Mouse (Mus musculus): Measurements from ENCODE around the gene Gm28372. TPM values are rescaled to one million over a fixed set of nuclear protein-coding genes. Genes with fewer than 3 reads are reported as not detected.

Gm28372 gene
- polyA plus RNA-seq, 1 experiment from 2014 or later, result not detected

GRCm38 (mm10) chr2:130398091-130398490 lies 6.9 kb upstream of the Gm28372 start:
- no peaks in the 10 kb centered on the region; the same call in 1 of the 2 replicates for H3K36me3 ChIP-seq (ENCODE audit: control insufficient read depth, insufficient read depth, low read length)
- H3K4me3 ChIP-seq (ENCODE audit: low read depth, low read length), result peak overlapping the region; percentile 53
- H3K4me1 ChIP-seq (ENCODE audit: control insufficient read depth, insufficient read depth, low read length), result peaks cover 15% of the 10 kb centered on the region; the same call in 1 of the 2 replicates
- WGBS, result 18% methylated on average over 11 of the region's 14 CpGs
- H3K9me3 ChIP-seq (ENCODE audit: control insufficient read depth, low read depth, low read length), result no peaks in the 10 kb centered on the region
- H3K9ac ChIP-seq (replicated peaks; ENCODE audit: low read depth, low read length), result no peak overlapping the region
- no peak for ATAC-seq (ENCODE audit: insufficient number of reproducible peaks, insufficient read depth, low FRiP score, low read depth)
- no peak overlapping the region for H3K27ac ChIP-seq (ENCODE audit: low read length)
- no peaks in the 10 kb centered on the region for H3K27me3 ChIP-seq (ENCODE audit: control insufficient read depth, insufficient read depth, low read length)
- peak overlapping the region; percentile 63 for H3K4me2 ChIP-seq (replicated peaks; ENCODE audit: low read depth, low read length)

GRCm38 (mm10) chr2:130400046-130400445 lies 5.0 kb upstream of the Gm28372 start:
- H3K4me3 ChIP-seq (ENCODE audit: low read depth, low read length), result no peak overlapping the region
- no peak overlapping the region for H3K9ac ChIP-seq (replicated peaks; ENCODE audit: low read depth, low read length)
- H3K4me2 ChIP-seq (replicated peaks; ENCODE audit: low read depth, low read length), result no peak overlapping the region
- no peaks in the 10 kb centered on the region for H3K27me3 ChIP-seq (ENCODE audit: control insufficient read depth, insufficient read depth, low read length)
- H3K27ac ChIP-seq (ENCODE audit: low read length), result no peak overlapping the region
- ATAC-seq (ENCODE audit: insufficient number of reproducible peaks, insufficient read depth, low FRiP score, low read depth), result no peak
- WGBS, result 86% methylated on average over 1 of the region's 1 CpGs
- H3K36me3 ChIP-seq (ENCODE audit: control insufficient read depth, insufficient read depth, low read length), result no peaks in the 10 kb centered on the region; the same call in 1 of the 2 replicates
- H3K4me1 ChIP-seq (ENCODE audit: control insufficient read depth, insufficient read depth, low read length), result peaks cover 15% of the 10 kb centered on the region; the same call in 1 of the 2 replicates
- no peaks in the 10 kb centered on the region for H3K9me3 ChIP-seq (ENCODE audit: control insufficient read depth, low read depth, low read length)

DNA sequence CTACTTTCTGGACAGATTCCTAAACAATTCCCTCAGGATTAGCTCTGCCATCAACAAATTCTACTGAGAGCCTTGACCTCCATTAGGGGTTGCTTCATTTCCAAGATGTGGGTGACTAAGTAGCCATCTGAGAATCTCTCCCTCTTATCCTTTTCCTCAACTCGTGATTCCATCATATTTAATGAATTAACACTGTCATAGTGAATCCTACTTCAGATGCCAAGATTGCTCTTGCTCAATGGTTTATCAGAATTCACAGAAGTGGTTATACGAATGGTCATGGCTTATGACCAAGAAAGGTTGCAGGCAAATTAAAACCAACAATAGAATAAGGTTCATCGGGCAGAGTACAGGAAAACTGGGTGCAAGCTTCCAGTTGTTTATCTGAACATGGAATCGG lies 3.1 kb upstream of the Gm28372 start:
- H3K27me3 ChIP-seq (ENCODE audit: control insufficient read depth, insufficient read depth, low read length), result no peaks in the 10 kb centered on the region
- no peak overlapping the region for H3K27ac ChIP-seq (ENCODE audit: low read length)
- H3K36me3 ChIP-seq (ENCODE audit: control insufficient read depth, insufficient read depth, low read length), result no peaks in the 10 kb centered on the region
- no peak overlapping the region for H3K4me3 ChIP-seq (ENCODE audit: low read depth, low read length)
- no peaks in the 10 kb centered on the region for H3K9me3 ChIP-seq (ENCODE audit: control insufficient read depth, low read depth, low read length)
- no peak for ATAC-seq (ENCODE audit: insufficient number of reproducible peaks, insufficient read depth, low FRiP score, low read depth)
- H3K4me2 ChIP-seq (replicated peaks; ENCODE audit: low read depth, low read length), result no peak overlapping the region
- H3K4me1 ChIP-seq (ENCODE audit: control insufficient read depth, insufficient read depth, low read length), result peaks cover 8% of the 10 kb centered on the region; the same call in 1 of the 2 replicates
- H3K9ac ChIP-seq (replicated peaks; ENCODE audit: low read depth, low read length), result no peak overlapping the region
- WGBS, result 73% methylated on average over 4 of the region's 4 CpGs

GRCm38 (mm10) chr2:130406178-130406577 lies 1.1 kb downstream of the Gm28372 start, which contains the start of gene Tmem239:
Gene Tmem239 (plus strand): TSS chr2:130406478.
- Histone ChIP-seq H3K9ac (replicated peaks; ENCODE audit: low read depth, low read length) (no peak within 1 kb of the TSS), H3K27me3 (ENCODE audit: control insufficient read depth, insufficient read depth, low read length) (no peaks in the 10 kb centered on the region), H3K4me1 (ENCODE audit: control insufficient read depth, insufficient read depth, low read length) (no peaks in the 10 kb centered on the region), H3K36me3 (ENCODE audit: control insufficient read depth, insufficient read depth, low read length) (no peaks in the 10 kb centered on the region), H3K4me2 (replicated peaks; ENCODE audit: low read depth, low read length) (no peak within 1 kb of the TSS), H3K9me3 (ENCODE audit: control insufficient read depth, low read depth, low read length) (no peaks in the 10 kb centered on the region), H3K4me3 (ENCODE audit: low read depth, low read length) (no peak within 1 kb of the TSS), H3K27ac (ENCODE audit: low read length) (no peak within 1 kb of the TSS)
- ATAC-seq (ENCODE audit: insufficient number of reproducible peaks, insufficient read depth, low FRiP score, low read depth), result no peak
- WGBS, result 65% methylated on average over 2 of the region's 2 CpGs

- no peak overlapping the region for H3K9ac ChIP-seq (replicated peaks; ENCODE audit: low read depth, low read length)
- ATAC-seq (ENCODE audit: insufficient number of reproducible peaks, insufficient read depth, low FRiP score, low read depth), result peak; percentile 43; the same call in 1 of the 2 replicates
- no peak overlapping the region for H3K4me3 ChIP-seq (ENCODE audit: low read depth, low read length)
- H3K36me3 ChIP-seq (ENCODE audit: control insufficient read depth, insufficient read depth, low read length), result no peaks in the 10 kb centered on the region
- H3K27me3 ChIP-seq (ENCODE audit: control insufficient read depth, insufficient read depth, low read length), result no peaks in the 10 kb centered on the region
- H3K27ac ChIP-seq (ENCODE audit: low read length), result no peak overlapping the region
- H3K4me2 ChIP-seq (replicated peaks; ENCODE audit: low read depth, low read length), result no peak overlapping the region
- H3K4me1 ChIP-seq (ENCODE audit: control insufficient read depth, insufficient read depth, low read length), result no peaks in the 10 kb centered on the region
- H3K9me3 ChIP-seq (ENCODE audit: control insufficient read depth, low read depth, low read length), result no peaks in the 10 kb centered on the region
- 8% methylated on average over 6 of the region's 6 CpGs for WGBS
Measured at GRCm38 (mm10) chr2:130408194-130408593, 3.2 kb downstream of the Gm28372 start.

DNA sequence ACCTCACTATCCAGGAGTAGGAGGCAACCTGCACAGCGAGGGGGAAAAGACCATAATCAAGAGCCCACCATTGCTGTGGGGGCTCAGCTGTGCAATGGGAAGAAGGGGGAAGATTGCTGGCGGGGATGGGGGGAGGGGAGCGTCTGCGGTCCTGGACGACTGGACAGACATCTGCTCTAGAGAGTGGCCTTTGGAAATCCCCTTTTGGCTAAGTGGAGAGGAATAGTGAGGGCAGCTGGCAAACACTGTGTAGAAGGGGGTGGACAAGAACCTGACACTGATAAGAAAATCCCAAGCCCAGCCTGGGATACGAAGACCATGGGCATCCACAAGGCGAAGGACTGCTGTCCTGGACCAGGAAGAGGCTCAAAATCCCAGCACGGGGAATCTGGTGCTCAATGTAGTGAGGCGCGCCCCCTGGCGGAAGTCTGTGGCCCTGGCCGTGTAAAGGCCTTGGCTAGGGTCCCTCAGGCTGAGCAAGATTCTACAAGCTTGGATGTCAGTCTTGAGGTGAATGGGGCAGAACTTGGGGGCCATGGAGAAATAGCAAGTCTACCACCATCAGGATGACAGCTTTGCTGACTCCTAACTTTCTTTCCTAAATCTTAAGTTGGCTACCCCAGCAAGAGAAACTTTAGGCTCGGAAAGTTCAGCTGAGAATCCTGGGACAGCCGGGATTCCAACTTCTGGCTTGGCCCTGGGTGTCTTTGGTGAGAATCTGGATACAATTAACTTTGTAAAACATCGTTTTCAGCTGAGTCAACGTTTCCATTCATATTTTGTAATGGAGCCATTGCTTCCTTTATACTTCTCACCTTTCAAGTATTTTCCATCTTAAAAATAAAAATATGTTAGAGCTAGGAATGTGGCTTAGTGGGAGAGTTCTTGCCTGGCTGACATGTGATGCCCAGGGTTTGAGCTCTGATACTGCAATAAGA lies 6.8 kb downstream of the Gm28372 start:
- Histone ChIP-seq H3K27ac (ENCODE audit: low read length) (no peak overlapping the region), H3K27me3 (ENCODE audit: control insufficient read depth, insufficient read depth, low read length) (no peaks in the 10 kb centered on the region), H3K36me3 (ENCODE audit: control insufficient read depth, insufficient read depth, low read length) (no peaks in the 10 kb centered on the region), H3K4me2 (replicated peaks; ENCODE audit: low read depth, low read length) (no peak overlapping the region), H3K4me1 (ENCODE audit: control insufficient read depth, insufficient read depth, low read length) (no peaks in the 10 kb centered on the region), H3K9ac (replicated peaks; ENCODE audit: low read depth, low read length) (no peak overlapping the region), H3K9me3 (ENCODE audit: control insufficient read depth, low read depth, low read length) (no peaks in the 10 kb centered on the region), H3K4me3 (ENCODE audit: low read depth, low read length) (no peak overlapping the region)
- 36% methylated on average over 16 of the region's 16 CpGs for WGBS
- ATAC-seq (ENCODE audit: insufficient number of reproducible peaks, insufficient read depth, low FRiP score, low read depth), result peak; percentile 66; the same call in 1 of the 2 replicates

DNA sequence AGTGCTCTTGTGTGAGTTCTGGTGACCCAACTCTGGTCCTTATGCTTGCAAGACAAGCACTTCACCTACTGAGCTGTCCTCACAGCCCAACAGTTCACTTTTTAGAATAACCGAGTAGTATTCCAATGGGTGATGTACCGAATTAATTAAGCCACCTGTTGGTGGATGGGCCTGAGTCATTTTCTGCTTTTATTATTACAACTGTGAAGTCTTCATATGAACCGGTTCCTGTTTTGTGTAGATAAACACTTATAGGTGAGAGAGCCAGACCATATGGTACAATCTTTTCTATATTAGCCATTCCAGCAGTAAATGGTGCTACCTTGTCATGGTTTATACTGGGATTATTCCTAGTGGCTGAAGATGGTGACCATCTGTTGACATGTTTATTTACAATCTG lies 7.7 kb downstream of the Gm28372 start:
- Histone ChIP-seq H3K27me3 (ENCODE audit: control insufficient read depth, insufficient read depth, low read length) (no peaks in the 10 kb centered on the region), H3K4me3 (ENCODE audit: low read depth, low read length) (no peak overlapping the region), H3K9ac (replicated peaks; ENCODE audit: low read depth, low read length) (no peak overlapping the region), H3K4me2 (replicated peaks; ENCODE audit: low read depth, low read length) (no peak overlapping the region), H3K4me1 (ENCODE audit: control insufficient read depth, insufficient read depth, low read length) (no peaks in the 10 kb centered on the region), H3K36me3 (ENCODE audit: control insufficient read depth, insufficient read depth, low read length) (no peaks in the 10 kb centered on the region), H3K9me3 (ENCODE audit: control insufficient read depth, low read depth, low read length) (no peaks in the 10 kb centered on the region), H3K27ac (ENCODE audit: low read length) (no peak overlapping the region)
- 78% methylated on average over 3 of the region's 3 CpGs for WGBS
- no peak for ATAC-seq (ENCODE audit: insufficient number of reproducible peaks, insufficient read depth, low FRiP score, low read depth)

DNA sequence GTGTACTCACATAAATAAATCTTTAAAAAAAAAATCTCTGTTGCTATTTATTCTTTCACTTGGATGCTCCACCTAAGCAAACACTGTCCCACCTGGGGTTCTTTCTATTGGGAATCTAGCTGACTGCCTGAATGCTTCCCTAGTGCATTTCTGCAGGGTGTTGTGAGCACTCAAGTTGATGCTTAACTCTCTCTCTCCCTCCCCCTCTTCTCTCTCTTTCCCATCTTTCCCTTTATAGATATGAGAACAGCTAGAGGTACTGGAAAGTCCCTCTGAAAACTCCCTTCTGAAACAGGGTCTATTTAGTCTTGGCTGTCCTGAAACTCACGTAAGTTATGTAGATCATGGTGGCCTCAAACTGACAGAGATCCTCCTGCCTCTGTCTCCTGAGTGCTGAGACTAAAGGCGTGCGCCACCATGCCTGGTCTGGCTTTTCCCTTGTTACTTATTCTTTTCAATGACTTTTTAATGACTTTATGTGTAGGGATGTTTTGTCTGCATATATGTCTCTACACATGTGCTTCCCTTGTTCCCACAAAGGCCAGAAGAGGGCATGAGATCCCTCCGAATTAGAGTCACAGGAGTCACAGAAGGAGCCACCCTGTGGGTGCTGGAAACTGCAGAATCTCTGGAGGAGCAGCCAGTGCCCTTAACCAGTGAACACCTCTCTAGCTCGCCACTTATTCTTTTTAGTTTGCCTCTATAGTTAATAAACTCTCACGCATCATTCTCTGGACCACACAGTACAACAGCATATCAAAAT lies 9.2 kb downstream of the Gm28372 start:
- no peak overlapping the region for H3K4me2 ChIP-seq (replicated peaks; ENCODE audit: low read depth, low read length)
- H3K9ac ChIP-seq (replicated peaks; ENCODE audit: low read depth, low read length), result no peak overlapping the region
- peaks cover 6% of the 10 kb centered on the region; the same call in 1 of the 2 replicates for H3K36me3 ChIP-seq (ENCODE audit: control insufficient read depth, insufficient read depth, low read length)
- no peaks in the 10 kb centered on the region for H3K27me3 ChIP-seq (ENCODE audit: control insufficient read depth, insufficient read depth, low read length)
- H3K9me3 ChIP-seq (ENCODE audit: control insufficient read depth, low read depth, low read length), result no peaks in the 10 kb centered on the region
- WGBS, result 74% methylated on average over 6 of the region's 6 CpGs
- no peak overlapping the region for H3K27ac ChIP-seq (ENCODE audit: low read length)
- ATAC-seq (ENCODE audit: insufficient number of reproducible peaks, insufficient read depth, low FRiP score, low read depth), result no peak
- no peak overlapping the region for H3K4me3 ChIP-seq (ENCODE audit: low read depth, low read length)
- H3K4me1 ChIP-seq (ENCODE audit: control insufficient read depth, insufficient read depth, low read length), result no peaks in the 10 kb centered on the region
